Mouse (Mus musculus) left cerebral cortex, adult 2 months (tissue): ENCODE measurements around the gene Wdr95. TPM values are rescaled to one million over a fixed set of nuclear protein-coding genes. Genes with fewer than 3 reads are reported as not detected.

ENCODE experiments used
- DNase-seq, 2 experiments: peaks; one replicate each; pipeline ENCODE4 v3.0.0; 2021 to 2022; ENCODE audit warnings: low spot score in 2 of 2, mixed read lengths in 1 of 2; ENCODE audit errors: extremely low spot score in 1 of 2
- H3K27ac ChIP-seq: fragments of 200-600 bp; 2 replicates; pipeline ENCODE4 v1.8.1; 2022
- H3K4me3 ChIP-seq: fragments of 200-600 bp; 2 replicates; pipeline ENCODE4 v1.8.1; 2022
- CTCF ChIP-seq: fragments of 200-600 bp; IDR thresholded peaks from 2 replicates; pipeline ENCODE4 v1.8.1; 2022; ENCODE audit warnings: antibody characterized with exemption, mild to moderate bottlenecking, moderate library complexity
- intact Hi-C: fragments of 180-260 bp; cut with DNase I; formaldehyde crosslinking; loops from one replicate; pipeline ENCODE4 v1.15.1; 2025
- total RNA-seq, 2 experiments: library from RNA; stranded (reverse); gene quantifications; 2 replicates each; pipeline ENCODE4 v1.2.3; 2021

Gene Wdr95
- total RNA-seq, 2 experiments from 2014 or later: 0.56 to 0.75 TPM

GRCm38 (mm10) chr5:149612740-149613139 is 84.3 kb downstream of the Wdr95 start:
- TF ChIP-seq CTCF: no peak
- Histone ChIP-seq H3K27ac (peak overlapping the region; percentile 6), H3K4me3 (no peak overlapping the region)
- DNase-seq: peak; percentile 29 to 39
- intact Hi-C loops: loop anchor here (5.0 kb wide), 1 partner anchor 75 kb away; no protein-coding TSS in a partner anchor

GRCm38 (mm10) chr5:149616138-149616537 is 87.7 kb downstream of the Wdr95 start:
- TF ChIP-seq CTCF: no peak
- intact Hi-C loops: no loop called here

GRCm38 (mm10) chr5:149616817-149617216 is 88.3 kb downstream of the Wdr95 start:
- H3K4me3 ChIP-seq: no peak overlapping the region
- no peak for TF ChIP-seq CTCF
- no peak for DNase-seq
- intact Hi-C loops: no loop called here
- H3K27ac ChIP-seq: no peak overlapping the region

More at GRCm38 (mm10) chr5:149616138-149616537, 87.7 kb downstream of the Wdr95 start:
- DNase-seq: no peak
- H3K4me3 ChIP-seq: no peak overlapping the region
- no peak overlapping the region for H3K27ac ChIP-seq

DNA sequence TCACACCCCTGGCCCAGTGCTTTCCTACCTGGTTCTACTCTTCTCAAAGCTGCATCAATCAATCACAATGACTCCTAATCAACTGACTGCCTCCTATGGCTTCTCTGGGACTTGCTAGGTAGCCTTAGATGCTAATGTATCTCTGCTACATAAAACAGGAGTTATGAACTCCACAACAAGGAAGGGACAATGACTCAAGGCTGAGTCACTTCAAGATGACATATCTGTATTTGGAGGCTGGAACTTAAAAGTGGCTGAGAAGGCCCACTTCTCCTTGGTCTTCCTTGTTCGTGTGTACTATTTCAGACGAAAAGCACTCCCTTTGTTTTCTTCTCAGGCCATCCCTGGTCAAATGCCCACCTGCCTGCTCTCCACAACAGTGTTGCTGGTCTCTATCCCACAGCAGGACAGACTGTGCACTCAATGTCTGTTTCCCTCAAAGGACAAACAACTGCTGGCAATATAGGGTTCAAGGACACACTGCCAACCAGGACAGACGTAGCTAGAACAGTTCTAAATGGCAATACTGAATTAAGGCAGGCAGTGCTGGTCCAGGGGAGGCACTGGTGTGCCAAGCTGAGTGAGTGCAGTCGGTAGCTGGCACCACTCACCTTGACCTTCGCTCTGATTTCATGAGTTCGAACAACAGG is 89.4 kb downstream of the Wdr95 start:
- TF ChIP-seq CTCF: no peak
- Histone ChIP-seq H3K4me3 (no peak overlapping the region), H3K27ac (no peak overlapping the region)
- DNase-seq: no peak
- intact Hi-C loops: no loop called here

DNA sequence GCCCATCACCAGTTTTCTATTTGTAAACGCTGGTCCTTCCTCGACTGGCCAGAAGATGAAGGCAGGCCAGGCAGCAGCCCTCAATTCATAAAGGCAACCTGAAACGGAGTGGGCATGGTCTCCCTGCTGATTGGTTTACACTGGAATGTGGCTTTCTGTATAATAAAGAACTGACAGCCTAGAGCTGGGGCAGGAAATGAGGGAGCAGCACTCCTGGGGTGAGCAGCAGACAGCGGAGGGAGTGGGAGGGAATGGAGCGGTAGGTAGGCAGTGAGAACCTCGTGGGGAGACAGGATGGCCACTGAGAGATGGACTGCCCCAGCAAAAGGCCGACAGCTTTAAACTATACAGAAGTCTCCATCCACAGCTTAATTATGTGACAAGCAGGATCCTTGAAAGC is 93.7 kb downstream of the Wdr95 start:
- intact Hi-C loops: no loop called here
- DNase-seq: no peak
- Histone ChIP-seq H3K4me3 (no peak overlapping the region), H3K27ac (no peak overlapping the region)
- TF ChIP-seq CTCF: no peak

DNA sequence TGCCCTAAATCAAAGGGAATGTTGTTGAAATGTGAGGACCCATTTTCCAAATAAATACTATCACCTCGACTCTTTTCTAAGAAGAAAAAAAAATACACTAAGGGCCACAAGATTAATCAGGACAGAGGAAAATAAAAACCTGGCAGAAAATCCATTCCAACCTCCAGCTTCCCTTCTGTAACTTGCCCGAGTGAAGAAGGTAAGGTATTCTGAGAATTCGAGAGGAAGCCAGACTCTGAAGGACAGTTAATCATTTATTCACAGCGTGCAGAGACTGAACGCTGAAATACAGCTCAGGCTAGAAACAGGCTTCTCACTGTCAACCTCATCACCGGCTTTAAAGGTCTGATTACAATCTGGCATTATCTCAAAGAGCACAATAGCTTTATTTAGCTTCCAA is 94.2 kb downstream of the Wdr95 start:
- TF ChIP-seq CTCF: no peak
- Histone ChIP-seq H3K27ac (no peak overlapping the region), H3K4me3 (no peak overlapping the region)
- DNase-seq: no peak
- intact Hi-C loops: no loop called here

- no peak overlapping the region for H3K4me3 ChIP-seq
- DNase-seq: no peak
- TF ChIP-seq CTCF: no peak
- H3K27ac ChIP-seq: peak overlapping the region; percentile 5; the same call in 1 of the 2 replicates
- intact Hi-C loops: no loop called here
These were observed 95.6 kb downstream of the Wdr95 start for GRCm38 (mm10) chr5:149623815-149624675.

DNA sequence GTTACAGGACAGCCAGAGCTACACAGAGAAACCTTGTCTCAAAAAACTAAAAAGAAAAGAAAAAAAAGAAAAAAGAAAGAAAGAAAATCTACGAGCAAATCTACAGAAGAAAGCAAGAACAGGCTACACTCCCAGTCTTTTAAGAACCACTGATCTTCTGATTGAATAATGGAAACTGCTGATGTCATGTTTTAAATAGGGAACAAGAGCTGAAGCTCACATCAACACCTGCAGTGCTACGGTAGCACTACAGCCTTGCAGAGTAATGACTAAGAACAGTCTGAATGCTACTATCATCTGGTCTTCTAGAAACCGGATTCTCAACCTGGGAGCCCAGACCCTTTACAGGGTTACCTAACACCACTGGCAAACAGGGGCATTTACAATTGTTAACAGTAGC is 97.1 kb downstream of the Wdr95 start:
- Histone ChIP-seq H3K4me3 (no peak overlapping the region), H3K27ac (no peak overlapping the region)
- no peak for DNase-seq
- TF ChIP-seq CTCF: no peak
- intact Hi-C loops: no loop called here

DNA sequence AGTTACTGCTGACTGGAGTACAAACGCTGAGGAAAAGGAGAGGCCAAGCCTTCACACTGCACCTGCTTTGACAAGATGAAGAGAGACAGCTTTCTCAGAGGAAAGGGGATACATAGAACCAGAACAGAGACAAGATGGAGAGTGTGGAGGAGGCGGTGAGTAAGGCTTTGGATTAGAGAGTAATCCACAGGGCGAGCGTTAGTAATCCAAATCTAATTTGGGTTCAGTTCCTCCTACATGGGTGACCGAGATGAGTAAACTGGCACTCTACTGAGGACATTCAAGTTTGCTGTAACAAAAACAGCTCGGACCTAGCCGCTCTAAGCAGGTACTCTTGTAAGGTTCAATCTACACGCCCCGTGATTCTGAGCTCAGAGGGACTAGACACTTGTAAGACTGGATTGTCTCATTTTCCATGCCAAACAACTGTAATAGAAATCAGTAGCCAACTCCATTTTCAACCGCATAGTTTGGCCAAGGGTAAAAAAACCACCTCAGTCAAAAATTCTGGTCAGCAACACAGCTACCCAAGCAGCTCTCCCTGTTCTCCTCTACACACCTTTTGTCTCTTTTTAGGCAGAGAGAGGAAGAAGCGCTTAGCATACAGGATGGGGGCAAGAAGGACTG is 106.0 kb downstream of the Wdr95 start:
- H3K27ac ChIP-seq: no peak overlapping the region; the same call in 1 of the 2 replicates
- no peak for TF ChIP-seq CTCF
- intact Hi-C loops: loop anchor here (2.0 kb wide), 1 partner anchor 98 kb away; no protein-coding TSS in a partner anchor
- H3K4me3 ChIP-seq: peak overlapping the region; percentile 83
- no peak for DNase-seq

GRCm38 (mm10) chr5:149635556-149635955 is 107.1 kb downstream of the Wdr95 start:
- DNase-seq: no peak
- intact Hi-C loops: loop anchor here (2.0 kb wide), 1 partner anchor 99 kb away; no protein-coding TSS in a partner anchor

GRCm38 (mm10) chr5:149636075-149636920 is 107.8 kb downstream of the Wdr95 start, which contains the start of gene Hsph1:
TSS of gene Hsph1 (minus strand) at chr5:149636376.
- intact Hi-C loops: loop anchor here (1.0 kb wide), 1 partner anchor 452 kb away; the partner anchor contains the start of genes Hmgb1 and Uspl1
- DNase-seq: peak; percentile 98
- H3K27ac ChIP-seq: peak within 1 kb of the TSS; percentile 97
- peak within 1 kb of the TSS; percentile 83 for H3K4me3 ChIP-seq
- no peak for TF ChIP-seq CTCF

More at GRCm38 (mm10) chr5:149635556-149635955, 107.1 kb downstream of the Wdr95 start:
- H3K27ac ChIP-seq: peak overlapping the region; percentile 97
- peak overlapping the region; percentile 83 for H3K4me3 ChIP-seq
- TF ChIP-seq CTCF: no peak
